Mouse (Mus musculus): Measurements from ENCODE around the gene Abcb11. TPM values are rescaled to one million over a fixed set of nuclear protein-coding genes. Genes with fewer than 3 reads are reported as not detected.
A peak's percentile ranks its signal among the peaks of the same experiment; 100 is the strongest.

Abcb11 gene
- polyA plus RNA-seq, 1 experiment = 0.03 TPM

- TF ChIP-seq CTCF (IDR thresholded peaks at IDR 0.05; ENCODE audit: borderline replicate concordance, control insufficient read depth, extremely low read depth, insufficient read depth, low read length, poor library complexity) (no peak), POLR2A (IDR thresholded peaks at IDR 0.05; ENCODE audit: control insufficient read depth, extremely low read depth, insufficient read depth, low read length, poor library complexity) (peak; percentile 56; the same call in 1 of the 2 replicates)
- no peak within 1 kb of the TSS for H3K27ac ChIP-seq (ENCODE audit: control insufficient read depth, insufficient read depth, low read length)
- no peaks in the 10 kb centered on the region for H3K27me3 ChIP-seq (ENCODE audit: control insufficient read depth, insufficient read depth, low read length)
- H3K4me1 ChIP-seq (replicated peaks; ENCODE audit: control insufficient read depth, insufficient read depth, low read length) = peaks cover 3% of the 10 kb centered on the region; the same call in 1 of the 2 replicates
- peak within 1 kb of the TSS; percentile 91 for H3K4me3 ChIP-seq (ENCODE audit: control insufficient read depth, insufficient read depth, low read length)
- peaks cover 10% of the 10 kb centered on the region for H3K36me3 ChIP-seq (ENCODE audit: control insufficient read depth, insufficient read depth, low read length)
- under 1% methylated on average over 46 of the region's 46 CpGs for WGBS
- peak; percentile 92 for DNase-seq
These were observed 136.5 kb downstream of the Abcb11 start, which contains the start of gene Spc25 for GRCm38 (mm10) chr2:69205791-69206351. TSS of gene Spc25 (minus strand) at chr2:69206194.

GRCm38 (mm10) chr2:69205185-69205584 is 137.2 kb downstream of the Abcb11 start:
- 30% methylated on average over 6 of the region's 6 CpGs for WGBS
- DNase-seq = no peak
- H3K27me3 ChIP-seq (ENCODE audit: control insufficient read depth, insufficient read depth, low read length) = no peaks in the 10 kb centered on the region
- H3K36me3 ChIP-seq (ENCODE audit: control insufficient read depth, insufficient read depth, low read length) = peaks cover 11% of the 10 kb centered on the region
- H3K4me3 ChIP-seq (ENCODE audit: control insufficient read depth, insufficient read depth, low read length) = peak overlapping the region; percentile 91
- no peak overlapping the region for H3K27ac ChIP-seq (ENCODE audit: control insufficient read depth, insufficient read depth, low read length)
- H3K4me1 ChIP-seq (replicated peaks; ENCODE audit: control insufficient read depth, insufficient read depth, low read length) = peaks cover 3% of the 10 kb centered on the region; the same call in 1 of the 2 replicates
- no peak for TF ChIP-seq POLR2A (IDR thresholded peaks at IDR 0.05; ENCODE audit: control insufficient read depth, extremely low read depth, insufficient read depth, low read length, poor library complexity)
- no peak for TF ChIP-seq CTCF (IDR thresholded peaks at IDR 0.05; ENCODE audit: borderline replicate concordance, control insufficient read depth, extremely low read depth, insufficient read depth, low read length, poor library complexity)

GRCm38 (mm10) chr2:69193555-69193954 is 148.9 kb downstream of the Abcb11 start:
- no peak for TF ChIP-seq POLR2A (IDR thresholded peaks at IDR 0.05; ENCODE audit: control insufficient read depth, extremely low read depth, insufficient read depth, low read length, poor library complexity)
- no peak for TF ChIP-seq CTCF (IDR thresholded peaks at IDR 0.05; ENCODE audit: borderline replicate concordance, control insufficient read depth, extremely low read depth, insufficient read depth, low read length, poor library complexity)
- no peak for DNase-seq
- WGBS = 95% methylated on average over 5 of the region's 5 CpGs
- H3K27ac ChIP-seq (ENCODE audit: control insufficient read depth, insufficient read depth, low read length) = no peak overlapping the region
- no peaks in the 10 kb centered on the region for H3K4me1 ChIP-seq (replicated peaks; ENCODE audit: control insufficient read depth, insufficient read depth, low read length)
- H3K4me3 ChIP-seq (ENCODE audit: control insufficient read depth, insufficient read depth, low read length) = no peak overlapping the region
- H3K27me3 ChIP-seq (ENCODE audit: control insufficient read depth, insufficient read depth, low read length) = no peaks in the 10 kb centered on the region
- peaks cover 43% of the 10 kb centered on the region for H3K36me3 ChIP-seq (ENCODE audit: control insufficient read depth, insufficient read depth, low read length)

- H3K36me3 ChIP-seq (ENCODE audit: control insufficient read depth, insufficient read depth, low read length) = peaks cover 32% of the 10 kb centered on the region
- H3K4me3 ChIP-seq (ENCODE audit: control insufficient read depth, insufficient read depth, low read length) = no peak overlapping the region
- 83% methylated on average over 5 of the region's 5 CpGs for WGBS
- no peak for TF ChIP-seq POLR2A (IDR thresholded peaks at IDR 0.05; ENCODE audit: control insufficient read depth, extremely low read depth, insufficient read depth, low read length, poor library complexity)
- no peak for TF ChIP-seq CTCF (IDR thresholded peaks at IDR 0.05; ENCODE audit: borderline replicate concordance, control insufficient read depth, extremely low read depth, insufficient read depth, low read length, poor library complexity)
- no peak for DNase-seq
- no peaks in the 10 kb centered on the region for H3K4me1 ChIP-seq (replicated peaks; ENCODE audit: control insufficient read depth, insufficient read depth, low read length)
- H3K27ac ChIP-seq (ENCODE audit: control insufficient read depth, insufficient read depth, low read length) = no peak overlapping the region
- H3K27me3 ChIP-seq (ENCODE audit: control insufficient read depth, insufficient read depth, low read length) = no peaks in the 10 kb centered on the region
These were observed 151.4 kb downstream of the Abcb11 start for GRCm38 (mm10) chr2:69191059-69191458.

GRCm38 (mm10) chr2:69189222-69189621 is 153.2 kb downstream of the Abcb11 start:
- DNase-seq = no peak
- TF ChIP-seq CTCF (IDR thresholded peaks at IDR 0.05; ENCODE audit: borderline replicate concordance, control insufficient read depth, extremely low read depth, insufficient read depth, low read length, poor library complexity) (no peak), POLR2A (IDR thresholded peaks at IDR 0.05; ENCODE audit: control insufficient read depth, extremely low read depth, insufficient read depth, low read length, poor library complexity) (no peak)
- Histone ChIP-seq H3K4me1 (replicated peaks; ENCODE audit: control insufficient read depth, insufficient read depth, low read length) (no peaks in the 10 kb centered on the region), H3K27ac (ENCODE audit: control insufficient read depth, insufficient read depth, low read length) (no peak overlapping the region), H3K27me3 (ENCODE audit: control insufficient read depth, insufficient read depth, low read length) (no peaks in the 10 kb centered on the region), H3K36me3 (ENCODE audit: control insufficient read depth, insufficient read depth, low read length) (peaks cover 18% of the 10 kb centered on the region), H3K4me3 (ENCODE audit: control insufficient read depth, insufficient read depth, low read length) (no peak overlapping the region)
- 94% methylated on average over 4 of the region's 4 CpGs for WGBS

- H3K27ac ChIP-seq (ENCODE audit: control insufficient read depth, insufficient read depth, low read length) = no peak overlapping the region
- 87% methylated on average over 6 of the region's 6 CpGs for WGBS
- H3K36me3 ChIP-seq (ENCODE audit: control insufficient read depth, insufficient read depth, low read length) = peaks cover 13% of the 10 kb centered on the region
- no peaks in the 10 kb centered on the region for H3K27me3 ChIP-seq (ENCODE audit: control insufficient read depth, insufficient read depth, low read length)
- no peak for TF ChIP-seq CTCF (IDR thresholded peaks at IDR 0.05; ENCODE audit: borderline replicate concordance, control insufficient read depth, extremely low read depth, insufficient read depth, low read length, poor library complexity)
- no peak for TF ChIP-seq POLR2A (IDR thresholded peaks at IDR 0.05; ENCODE audit: control insufficient read depth, extremely low read depth, insufficient read depth, low read length, poor library complexity)
- no peaks in the 10 kb centered on the region for H3K4me1 ChIP-seq (replicated peaks; ENCODE audit: control insufficient read depth, insufficient read depth, low read length)
- H3K4me3 ChIP-seq (ENCODE audit: control insufficient read depth, insufficient read depth, low read length) = no peak overlapping the region
- no peak for DNase-seq
These were observed 153.7 kb downstream of the Abcb11 start for GRCm38 (mm10) chr2:69188732-69189131.

Other genes starting within 250 kb of the Abcb11 start
- 1.00 and 1.2 TPM in 2 replicates for gene Nostrin, start 206.8 kb downstream of the Abcb11 start, polyA plus RNA-seq (2012; rRNA removed)
- gene Spc25, start 136.4 kb downstream of the Abcb11 start, polyA plus RNA-seq (2012; rRNA removed) = 9.5 and 9.7 TPM in 2 replicates
- gene G6pc2, start 131.5 kb downstream of the Abcb11 start, polyA plus RNA-seq (2012; rRNA removed) = not detected in 2 replicates
- gene Dhrs9, start 37.8 kb upstream of the Abcb11 start, polyA plus RNA-seq (2012; rRNA removed) = 0.22 and 0.33 TPM in 2 replicates
- 0.11 and 0.50 TPM in 2 replicates for gene Lrp2, start 243.4 kb upstream of the Abcb11 start, polyA plus RNA-seq (2012; rRNA removed)